Mouse (Mus musculus): ENCODE data around the gene Irf2bpl. TPM values are rescaled to one million over a fixed set of nuclear protein-coding genes. Genes with fewer than 3 reads are reported as not detected.
A peak's percentile ranks its signal among the peaks of the same experiment; 100 is the strongest.

Gene Irf2bpl
- polyA plus RNA-seq, 1 experiment from 2014 or later = 18.2 TPM

DNA sequence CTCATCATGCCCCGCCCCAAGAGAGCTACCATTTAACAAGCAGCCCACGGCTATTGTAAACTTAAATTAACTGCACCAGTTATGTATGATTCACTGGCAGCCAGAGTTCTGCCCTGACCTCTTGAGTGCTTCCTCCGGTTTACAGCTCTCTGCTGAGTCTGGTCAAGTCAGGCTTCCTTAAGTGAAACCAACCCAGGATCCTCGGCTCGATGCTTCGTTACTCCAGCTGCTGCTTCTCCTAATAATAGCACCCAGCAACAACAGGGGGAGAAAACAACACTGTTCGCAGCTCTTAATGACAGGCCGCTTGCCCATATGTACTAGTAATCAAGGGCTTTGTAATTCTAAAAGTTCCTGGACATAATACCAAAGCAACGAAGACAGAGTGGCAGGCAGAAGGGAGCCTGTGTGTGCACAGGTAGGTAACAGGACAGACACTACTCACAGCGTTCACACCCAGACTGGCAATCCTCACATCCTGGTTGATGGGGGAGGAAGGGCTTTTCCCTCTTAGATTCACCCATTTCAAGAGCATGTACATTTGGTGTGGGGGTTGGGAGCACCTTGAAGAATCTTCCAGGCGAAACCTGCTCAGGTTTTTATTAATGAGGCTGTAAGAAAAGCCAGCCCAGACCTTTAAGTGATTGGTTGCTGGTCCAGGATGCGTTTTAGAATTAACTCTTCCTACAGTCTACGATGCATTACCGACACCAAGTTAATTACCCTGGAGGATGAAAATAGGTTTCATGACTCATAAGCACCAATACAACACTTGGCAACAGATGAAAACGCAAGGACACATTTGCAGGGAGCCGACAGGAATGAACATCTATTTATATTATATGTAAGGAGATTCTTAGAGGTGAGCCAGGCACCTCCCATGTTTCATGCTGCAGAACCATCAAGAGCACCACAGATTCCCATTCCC is 5.9 kb downstream of the Irf2bpl start:
- peak overlapping the region; percentile 28 for H3K27ac ChIP-seq (ENCODE audit: low read length)
- no peak overlapping the region for H3K4me2 ChIP-seq (replicated peaks; ENCODE audit: low read depth, low read length)
- ATAC-seq (ENCODE audit: insufficient number of reproducible peaks, insufficient read depth, low FRiP score, low read depth) = no peak
- 53% methylated on average over 16 of the region's 16 CpGs for WGBS
- H3K4me1 ChIP-seq (ENCODE audit: control insufficient read depth, insufficient read depth, low read length) = peaks cover 14% of the 10 kb centered on the region
- no peak overlapping the region for H3K4me3 ChIP-seq (ENCODE audit: low read depth, low read length)
- H3K36me3 ChIP-seq (ENCODE audit: control insufficient read depth, insufficient read depth, low read length) = peaks cover 4% of the 10 kb centered on the region
- no peaks in the 10 kb centered on the region for H3K9me3 ChIP-seq (ENCODE audit: control insufficient read depth, low read depth, low read length)
- H3K27me3 ChIP-seq (ENCODE audit: control insufficient read depth, insufficient read depth, low read length) = no peaks in the 10 kb centered on the region
- H3K9ac ChIP-seq (replicated peaks; ENCODE audit: low read depth, low read length) = no peak overlapping the region

GRCm38 (mm10) chr12:86876981-86877380 is 7.6 kb downstream of the Irf2bpl start:
- Histone ChIP-seq H3K9me3 (ENCODE audit: control insufficient read depth, low read depth, low read length) (no peaks in the 10 kb centered on the region), H3K9ac (replicated peaks; ENCODE audit: low read depth, low read length) (no peak overlapping the region), H3K4me1 (ENCODE audit: control insufficient read depth, insufficient read depth, low read length) (peaks cover 14% of the 10 kb centered on the region), H3K36me3 (ENCODE audit: control insufficient read depth, insufficient read depth, low read length) (peaks cover 2% of the 10 kb centered on the region), H3K27me3 (ENCODE audit: control insufficient read depth, insufficient read depth, low read length) (no peaks in the 10 kb centered on the region), H3K4me2 (replicated peaks; ENCODE audit: low read depth, low read length) (no peak overlapping the region), H3K27ac (ENCODE audit: low read length) (no peak overlapping the region), H3K4me3 (ENCODE audit: low read depth, low read length) (no peak overlapping the region)
- 87% methylated on average over 4 of the region's 4 CpGs for WGBS
- no peak for ATAC-seq (ENCODE audit: insufficient number of reproducible peaks, insufficient read depth, low FRiP score, low read depth)

GRCm38 (mm10) chr12:86876116-86876515 is 8.5 kb downstream of the Irf2bpl start:
- H3K4me1 ChIP-seq (ENCODE audit: control insufficient read depth, insufficient read depth, low read length) = peaks cover 9% of the 10 kb centered on the region
- no peaks in the 10 kb centered on the region for H3K27me3 ChIP-seq (ENCODE audit: control insufficient read depth, insufficient read depth, low read length)
- no peak overlapping the region for H3K4me2 ChIP-seq (replicated peaks; ENCODE audit: low read depth, low read length)
- H3K4me3 ChIP-seq (ENCODE audit: low read depth, low read length) = no peak overlapping the region
- ATAC-seq (ENCODE audit: insufficient number of reproducible peaks, insufficient read depth, low FRiP score, low read depth) = no peak
- H3K27ac ChIP-seq (ENCODE audit: low read length) = no peak overlapping the region
- no peaks in the 10 kb centered on the region for H3K36me3 ChIP-seq (ENCODE audit: control insufficient read depth, insufficient read depth, low read length)
- H3K9me3 ChIP-seq (ENCODE audit: control insufficient read depth, low read depth, low read length) = no peaks in the 10 kb centered on the region
- no peak overlapping the region for H3K9ac ChIP-seq (replicated peaks; ENCODE audit: low read depth, low read length)
- WGBS = 86% methylated on average over 5 of the region's 5 CpGs

DNA sequence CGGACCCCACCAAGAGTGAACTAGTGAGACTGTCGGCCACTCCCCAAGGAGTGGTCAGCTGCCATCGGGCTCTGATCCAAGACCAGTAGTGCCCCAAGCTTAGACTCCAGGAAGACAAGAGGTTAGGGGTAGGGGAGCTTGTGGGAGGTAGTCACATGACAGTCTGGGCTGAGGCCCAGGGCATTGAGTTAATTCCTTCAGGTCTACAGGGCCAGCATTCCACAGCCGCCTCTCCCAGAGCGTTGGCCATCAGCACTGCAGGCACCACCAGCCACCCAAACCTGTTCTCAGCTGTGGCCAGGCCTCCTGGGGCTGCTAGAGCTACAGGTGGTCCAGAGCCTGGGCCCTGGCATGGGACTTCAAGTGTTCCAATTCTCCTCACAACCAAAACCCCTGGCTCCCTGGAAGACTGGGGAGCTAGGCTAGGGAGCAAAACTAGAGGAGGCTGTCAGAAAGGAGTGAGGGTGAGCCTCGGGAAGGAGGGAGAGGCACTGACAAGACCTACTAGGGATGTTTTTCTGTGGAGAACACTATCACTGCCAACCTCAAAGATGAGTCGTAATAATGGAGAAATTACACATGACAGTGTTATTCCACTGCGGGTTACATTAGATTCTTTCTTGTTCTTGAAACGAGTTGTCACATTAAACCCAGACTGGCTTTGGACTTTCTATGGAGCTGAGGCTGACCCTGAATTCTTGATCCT is 12.1 kb downstream of the Irf2bpl start:
- Histone ChIP-seq H3K9ac (replicated peaks; ENCODE audit: low read depth, low read length) (no peak overlapping the region), H3K4me2 (replicated peaks; ENCODE audit: low read depth, low read length) (no peak overlapping the region), H3K4me3 (ENCODE audit: low read depth, low read length) (no peak overlapping the region), H3K27ac (ENCODE audit: low read length) (no peak overlapping the region), H3K9me3 (ENCODE audit: control insufficient read depth, low read depth, low read length) (no peaks in the 10 kb centered on the region), H3K36me3 (ENCODE audit: control insufficient read depth, insufficient read depth, low read length) (no peaks in the 10 kb centered on the region), H3K4me1 (ENCODE audit: control insufficient read depth, insufficient read depth, low read length) (no peaks in the 10 kb centered on the region), H3K27me3 (ENCODE audit: control insufficient read depth, insufficient read depth, low read length) (no peaks in the 10 kb centered on the region)
- WGBS = 60% methylated on average over 9 of the region's 9 CpGs
- peak; percentile 49 for ATAC-seq (ENCODE audit: insufficient number of reproducible peaks, insufficient read depth, low FRiP score, low read depth)

DNA sequence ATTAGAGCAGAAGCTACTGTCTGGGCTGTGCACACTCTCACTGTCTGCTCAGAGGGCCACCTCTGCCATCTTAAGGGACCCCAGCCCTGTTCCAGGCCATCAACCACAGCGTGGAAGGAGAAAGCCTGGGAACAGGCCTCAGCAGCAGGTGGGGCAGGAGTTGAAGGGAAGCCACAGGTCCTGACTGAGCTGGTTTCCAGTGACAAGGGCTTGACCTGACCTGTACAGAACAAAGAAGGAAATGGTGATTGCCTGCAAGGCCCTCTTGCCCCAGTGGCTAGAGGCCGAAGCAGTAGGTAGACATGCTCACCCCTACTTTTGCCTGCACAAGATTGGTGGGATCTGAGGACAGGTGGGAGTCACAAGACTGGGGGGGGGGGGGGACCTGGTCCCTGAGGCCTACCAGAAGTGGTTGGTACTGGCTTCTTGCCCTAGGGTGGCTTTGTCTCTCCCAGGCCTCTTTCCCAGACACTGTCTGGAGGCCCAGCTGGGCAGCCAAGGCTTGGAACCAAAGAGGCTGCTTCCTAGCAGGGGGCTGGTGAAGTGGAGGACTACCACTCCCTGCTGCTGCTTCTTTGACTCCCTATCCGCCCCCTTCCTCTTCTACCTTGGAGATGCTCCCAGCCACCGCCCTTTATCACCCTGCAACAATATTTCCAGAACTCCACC is 12.8 kb downstream of the Irf2bpl start:
- Histone ChIP-seq H3K36me3 (ENCODE audit: control insufficient read depth, insufficient read depth, low read length) (no peaks in the 10 kb centered on the region), H3K9me3 (ENCODE audit: control insufficient read depth, low read depth, low read length) (no peaks in the 10 kb centered on the region), H3K27ac (ENCODE audit: low read length) (no peak overlapping the region), H3K4me2 (replicated peaks; ENCODE audit: low read depth, low read length) (no peak overlapping the region), H3K4me1 (ENCODE audit: control insufficient read depth, insufficient read depth, low read length) (no peaks in the 10 kb centered on the region), H3K27me3 (ENCODE audit: control insufficient read depth, insufficient read depth, low read length) (no peaks in the 10 kb centered on the region), H3K4me3 (ENCODE audit: low read depth, low read length) (no peak overlapping the region), H3K9ac (replicated peaks; ENCODE audit: low read depth, low read length) (no peak overlapping the region)
- ATAC-seq (ENCODE audit: insufficient number of reproducible peaks, insufficient read depth, low FRiP score, low read depth) = no peak; the same call in 1 of the 2 replicates
- 90% methylated on average over 4 of the region's 4 CpGs for WGBS

DNA sequence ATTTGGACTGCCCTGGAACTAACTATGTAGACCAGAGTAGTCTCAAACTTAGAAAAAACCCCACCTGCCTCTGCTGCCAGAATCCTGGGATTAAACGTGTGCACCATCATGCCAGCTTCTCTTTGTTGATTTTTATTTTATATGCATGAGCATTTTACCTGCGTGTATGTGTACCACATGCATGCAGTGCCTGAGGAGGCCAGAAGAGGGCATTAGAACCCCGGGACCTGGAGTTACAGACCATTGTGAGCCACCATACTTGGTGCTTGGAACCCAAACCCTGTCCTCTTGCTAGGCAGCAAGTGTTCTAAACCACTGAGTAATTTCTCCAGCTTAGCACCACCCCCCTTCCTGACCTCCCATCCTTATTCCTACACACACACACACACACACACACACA is 13.6 kb downstream of the Irf2bpl start:
- ATAC-seq (ENCODE audit: insufficient number of reproducible peaks, insufficient read depth, low FRiP score, low read depth) = no peak
- H3K9ac ChIP-seq (replicated peaks; ENCODE audit: low read depth, low read length) = no peak overlapping the region
- 96% methylated on average over 3 of the region's 3 CpGs for WGBS

GRCm38 (mm10) chr12:86869761-86870160 is 14.8 kb downstream of the Irf2bpl start:
- H3K4me3 ChIP-seq (ENCODE audit: low read depth, low read length) = no peak overlapping the region
- H3K4me1 ChIP-seq (ENCODE audit: control insufficient read depth, insufficient read depth, low read length) = no peaks in the 10 kb centered on the region
- no peaks in the 10 kb centered on the region for H3K27me3 ChIP-seq (ENCODE audit: control insufficient read depth, insufficient read depth, low read length)
- no peak overlapping the region for H3K27ac ChIP-seq (ENCODE audit: low read length)
- WGBS = 87% methylated on average over 6 of the region's 6 CpGs
- ATAC-seq (ENCODE audit: insufficient number of reproducible peaks, insufficient read depth, low FRiP score, low read depth) = no peak
- no peak overlapping the region for H3K9ac ChIP-seq (replicated peaks; ENCODE audit: low read depth, low read length)
- H3K4me2 ChIP-seq (replicated peaks; ENCODE audit: low read depth, low read length) = no peak overlapping the region
- H3K9me3 ChIP-seq (ENCODE audit: control insufficient read depth, low read depth, low read length) = no peaks in the 10 kb centered on the region
- no peaks in the 10 kb centered on the region for H3K36me3 ChIP-seq (ENCODE audit: control insufficient read depth, insufficient read depth, low read length)

More for the DNA sequence above, 13.6 kb downstream of the Irf2bpl start:
- Histone ChIP-seq H3K36me3 (ENCODE audit: control insufficient read depth, insufficient read depth, low read length) (no peaks in the 10 kb centered on the region), H3K27ac (ENCODE audit: low read length) (no peak overlapping the region), H3K27me3 (ENCODE audit: control insufficient read depth, insufficient read depth, low read length) (no peaks in the 10 kb centered on the region), H3K9me3 (ENCODE audit: control insufficient read depth, low read depth, low read length) (no peaks in the 10 kb centered on the region), H3K4me2 (replicated peaks; ENCODE audit: low read depth, low read length) (no peak overlapping the region), H3K4me3 (ENCODE audit: low read depth, low read length) (no peak overlapping the region), H3K4me1 (ENCODE audit: control insufficient read depth, insufficient read depth, low read length) (no peaks in the 10 kb centered on the region)
